Mouse (Mus musculus): ENCODE data around the gene B130006D01Rik.

The B130006D01Rik gene

DNA sequence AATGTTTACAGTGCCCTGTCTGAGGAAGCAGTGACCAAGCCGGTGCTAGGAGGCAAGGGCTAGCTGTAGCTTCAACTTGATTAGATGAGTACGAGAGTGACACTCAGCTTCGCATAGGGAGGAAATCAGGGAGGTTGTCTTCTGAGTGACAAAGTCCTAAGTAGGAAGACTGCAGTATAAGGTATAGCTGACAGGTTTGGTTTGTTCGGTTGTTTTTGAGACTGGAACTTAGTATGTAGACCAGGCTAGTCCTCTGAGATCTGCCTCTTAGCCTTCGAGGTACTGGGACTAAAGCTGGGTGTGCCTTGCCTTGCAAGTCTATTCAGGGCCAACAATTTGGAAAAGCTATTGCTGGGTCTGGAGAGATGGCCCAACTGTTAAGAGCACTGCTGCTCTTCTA lies at the start of gene B130006D01Rik:
Gene B130006D01Rik (plus strand): TSS at position 301 of the 400 bp plus-strand sequence.
- no peak for DNase-seq (ENCODE audit: low read depth, low spot score)

DNA sequence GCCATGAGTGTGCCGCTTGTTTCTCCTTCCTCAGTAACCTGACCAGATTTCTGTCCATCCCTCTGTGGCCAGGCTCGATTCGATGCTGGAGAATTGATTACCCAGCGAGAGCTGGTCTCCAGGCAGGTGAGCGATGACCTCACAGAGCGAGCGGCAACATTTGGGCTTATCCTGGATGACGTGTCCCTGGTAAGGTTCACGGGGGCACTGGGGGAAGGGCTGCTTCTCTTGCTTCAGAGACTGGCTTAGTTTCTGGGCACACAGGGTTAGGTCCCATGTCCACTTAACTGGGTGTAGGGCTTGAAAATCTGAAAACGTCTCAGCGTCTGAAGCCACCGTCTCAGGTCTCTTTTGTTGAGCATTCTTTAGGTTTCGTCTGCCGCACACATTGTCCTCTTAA lies 47.9 kb upstream of the B130006D01Rik start:
- no peak for DNase-seq (ENCODE audit: low read depth, low spot score)

DNA sequence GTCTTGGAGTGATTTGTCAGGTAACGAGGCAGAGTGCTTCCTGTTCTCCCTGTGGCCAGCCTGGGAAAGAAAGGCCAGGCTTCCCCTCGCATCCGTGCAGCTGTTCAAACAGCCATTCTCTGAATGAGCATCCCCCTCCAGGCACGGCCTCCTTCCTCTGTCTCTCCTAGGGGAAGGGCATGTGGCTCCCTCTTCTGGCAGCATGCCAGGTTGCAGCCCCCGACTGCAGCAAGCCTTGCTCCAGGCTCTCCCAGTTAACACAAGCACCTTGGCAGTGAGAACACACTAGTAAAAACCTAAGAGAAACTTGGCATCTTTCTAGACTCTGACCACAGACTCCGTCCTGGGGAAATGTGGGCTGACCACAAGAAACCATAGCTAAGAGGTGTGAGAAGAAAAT lies 47.1 kb upstream of the B130006D01Rik start:
- DNase-seq (ENCODE audit: low read depth, low spot score): peak; percentile 74

DNA sequence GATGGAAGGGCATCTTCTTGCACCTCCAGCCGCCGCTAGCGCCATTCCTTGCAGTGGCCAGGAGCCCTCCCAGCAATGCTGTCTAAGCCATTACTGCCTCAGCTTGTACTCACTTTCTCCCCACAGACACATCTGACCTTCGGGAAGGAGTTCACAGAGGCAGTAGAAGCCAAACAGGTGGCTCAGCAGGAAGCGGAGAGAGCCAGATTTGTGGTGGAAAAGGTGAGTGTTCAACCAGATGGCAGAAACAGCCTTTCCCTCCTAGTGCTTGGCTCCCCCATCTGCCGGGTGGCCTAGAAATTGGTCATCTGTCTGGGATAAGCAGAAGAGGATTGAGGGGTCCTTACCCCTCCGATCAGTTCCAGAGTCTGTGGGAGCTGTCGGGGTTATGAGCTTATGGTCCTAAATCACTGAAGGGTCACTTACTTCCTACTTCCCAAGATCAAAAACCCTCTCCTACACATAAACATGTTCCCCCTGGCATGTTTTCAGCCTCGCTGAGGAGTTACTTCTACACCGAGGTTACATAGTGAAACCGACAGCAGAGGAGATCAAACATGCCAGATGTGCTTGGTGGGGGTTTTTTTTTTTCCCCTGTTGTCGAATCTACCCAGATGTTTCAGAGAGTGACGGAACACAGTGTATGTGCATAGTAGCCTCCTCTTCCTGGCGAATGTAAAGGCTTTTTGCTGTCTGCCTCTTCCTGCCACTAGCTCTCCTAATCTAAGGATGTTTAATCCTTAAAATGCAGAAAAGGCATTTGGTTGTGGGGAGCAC lies 45.3 kb upstream of the B130006D01Rik start:
- DNase-seq (ENCODE audit: low read depth, low spot score): no peak

DNA sequence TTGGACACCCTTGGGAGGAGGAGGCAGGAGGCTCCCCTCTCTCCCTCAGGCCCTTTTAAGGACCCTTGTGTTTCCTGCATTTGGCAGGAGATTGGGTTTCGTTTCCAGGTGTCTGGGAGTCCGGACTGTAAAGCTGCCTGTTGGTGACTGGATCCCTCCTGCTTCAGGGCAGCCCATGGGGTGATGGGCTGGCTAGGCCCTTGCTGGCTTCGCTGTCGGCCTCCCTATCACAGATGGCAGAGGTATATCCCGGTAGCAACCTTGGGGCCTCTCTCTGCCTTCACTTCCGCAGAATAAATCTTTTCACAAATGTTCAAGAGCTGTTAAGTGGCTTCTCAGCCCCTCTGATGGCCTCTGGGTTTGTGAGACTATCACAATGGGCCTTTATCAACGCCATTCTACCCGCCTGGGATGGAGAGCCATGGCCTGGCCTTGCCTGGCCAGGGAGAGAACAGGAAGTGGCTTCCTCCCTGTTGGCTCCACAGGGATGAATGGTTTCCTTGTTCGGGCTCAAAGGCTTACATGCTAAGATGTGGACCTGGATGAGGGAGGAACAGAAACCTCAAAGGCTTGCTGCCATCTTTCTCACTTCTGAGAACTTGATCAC lies 41.3 kb upstream of the B130006D01Rik start:
- DNase-seq (ENCODE audit: low read depth, low spot score): no peak

DNA sequence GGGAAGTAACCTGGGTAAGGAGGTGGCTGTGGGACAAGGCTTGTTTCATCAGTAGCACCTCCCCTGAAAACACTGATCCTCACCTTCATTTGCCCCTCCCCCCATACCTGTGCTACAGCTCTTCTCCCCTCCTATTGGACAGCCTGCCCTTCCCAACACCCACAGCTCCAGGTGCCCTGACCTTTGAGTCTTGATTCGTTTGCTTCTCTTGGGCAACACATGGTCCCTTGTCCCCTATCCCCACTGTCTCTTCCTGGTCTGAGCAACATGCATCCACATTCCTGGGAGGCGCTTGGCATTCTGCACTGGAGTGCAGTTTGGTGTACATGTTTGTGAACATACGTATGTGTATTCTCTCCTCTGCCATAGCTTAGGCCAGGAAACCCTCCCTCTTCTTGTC lies 40.4 kb upstream of the B130006D01Rik start:
- no peak for DNase-seq (ENCODE audit: low read depth, low spot score)

DNA sequence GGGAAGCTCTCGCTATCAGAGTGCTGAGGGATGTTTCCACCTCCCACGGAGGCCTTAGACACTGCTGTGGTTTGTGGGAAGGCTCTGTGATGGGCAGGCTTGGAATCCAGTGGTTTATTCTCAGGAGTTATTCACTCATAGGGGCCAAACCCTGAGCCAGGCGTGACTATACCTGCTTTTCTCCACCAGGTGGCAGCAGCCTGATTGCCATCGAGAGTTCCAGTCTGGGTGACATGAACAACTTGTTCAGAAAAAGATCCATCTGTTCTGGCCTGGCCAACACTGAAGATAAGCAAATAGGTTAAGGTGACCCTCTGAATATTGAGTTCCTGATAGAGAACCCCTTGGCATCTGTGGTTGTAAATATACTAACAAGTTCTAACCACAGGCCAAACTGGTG lies 37.4 kb upstream of the B130006D01Rik start:
- DNase-seq (ENCODE audit: low read depth, low spot score): peak; percentile 83

DNA sequence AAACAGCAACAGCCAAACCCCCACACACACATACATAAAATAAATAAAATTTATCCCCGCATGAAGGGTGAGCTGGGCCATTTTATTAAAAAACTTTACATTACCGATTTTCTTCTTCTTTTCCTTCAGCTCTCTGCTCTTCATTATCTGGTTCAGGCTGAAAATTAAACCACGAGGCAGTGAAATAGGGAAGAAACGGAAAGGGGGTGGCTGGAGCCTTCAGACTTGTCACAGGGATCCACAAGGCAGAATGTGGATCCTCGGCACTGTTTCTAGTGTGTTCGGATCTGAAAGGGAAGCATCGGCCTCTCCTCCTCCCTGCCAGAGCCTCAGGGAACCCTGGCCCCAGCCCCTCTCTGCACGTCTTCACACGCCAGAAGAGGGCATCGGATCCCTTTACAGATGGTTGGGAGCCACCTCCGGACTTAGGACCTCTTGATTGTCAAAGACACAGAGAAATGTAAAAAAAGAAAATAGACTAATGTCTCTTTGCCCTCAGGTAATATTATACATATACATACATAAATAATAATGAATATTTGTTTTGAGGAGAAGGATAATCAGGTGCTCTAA lies 36.2 kb upstream of the B130006D01Rik start:
- no peak for DNase-seq (ENCODE audit: low read depth, low spot score)

DNA sequence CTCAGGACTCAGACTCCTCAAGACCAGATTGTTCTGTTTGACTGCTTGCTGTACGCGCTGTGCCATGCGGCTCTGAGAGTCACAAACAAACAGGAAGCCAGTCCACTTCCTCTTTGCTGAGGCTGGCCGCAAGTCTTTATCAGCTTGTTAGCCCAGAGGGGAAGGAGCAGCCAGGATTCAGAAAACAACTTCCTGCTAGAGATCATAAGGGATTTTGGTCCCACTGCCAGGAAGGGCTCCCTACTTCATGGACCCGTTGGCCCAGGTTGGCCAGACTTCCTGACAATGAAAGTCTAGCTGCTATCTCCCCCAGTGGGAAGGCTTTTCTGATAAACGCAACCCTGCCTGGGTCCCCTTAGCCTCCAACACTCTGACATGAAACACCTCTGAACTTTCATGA lies 34.9 kb upstream of the B130006D01Rik start:
- peak; percentile 61 for DNase-seq (ENCODE audit: low read depth, low spot score)

DNA sequence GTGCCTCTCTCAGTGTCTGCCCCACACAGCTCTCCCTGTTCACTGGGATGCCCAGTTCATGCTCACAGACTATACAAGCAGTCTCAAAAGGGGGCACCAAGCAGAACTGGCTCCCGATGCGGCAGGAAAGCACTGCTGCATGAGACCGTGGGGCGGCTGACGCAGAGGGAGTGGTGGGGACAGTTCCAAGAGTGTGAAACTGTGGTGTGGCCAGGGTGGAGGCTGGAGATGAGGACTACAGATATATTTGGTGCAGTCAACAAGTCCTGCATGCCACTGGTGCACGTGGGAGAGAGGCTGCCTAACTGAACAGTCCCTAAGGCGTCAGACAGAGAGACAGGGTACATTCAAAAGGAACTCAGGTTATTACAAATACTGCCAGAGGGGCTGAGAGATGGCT lies 34.4 kb upstream of the B130006D01Rik start:
- peak; percentile 27 for DNase-seq (ENCODE audit: low read depth, low spot score)

DNA sequence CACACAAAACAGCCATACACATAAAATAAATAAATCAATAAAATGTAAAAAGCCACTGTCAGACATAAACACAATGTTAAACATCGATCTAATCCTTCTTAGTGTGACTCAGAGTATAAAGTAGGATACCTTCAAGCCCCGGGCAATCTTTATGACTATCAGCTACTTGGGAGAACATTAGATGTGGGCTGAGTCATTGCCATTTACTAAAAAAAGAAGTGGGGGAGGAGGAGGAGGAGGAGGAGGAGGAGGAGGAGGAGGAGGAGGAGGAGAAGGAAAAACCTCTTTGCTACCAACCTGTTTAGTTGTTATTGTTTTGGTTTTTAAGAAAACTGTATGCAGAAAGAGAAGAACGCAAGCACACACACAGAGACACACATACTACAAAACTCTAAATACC lies 33.8 kb upstream of the B130006D01Rik start:
- no peak for DNase-seq (ENCODE audit: low read depth, low spot score)

DNA sequence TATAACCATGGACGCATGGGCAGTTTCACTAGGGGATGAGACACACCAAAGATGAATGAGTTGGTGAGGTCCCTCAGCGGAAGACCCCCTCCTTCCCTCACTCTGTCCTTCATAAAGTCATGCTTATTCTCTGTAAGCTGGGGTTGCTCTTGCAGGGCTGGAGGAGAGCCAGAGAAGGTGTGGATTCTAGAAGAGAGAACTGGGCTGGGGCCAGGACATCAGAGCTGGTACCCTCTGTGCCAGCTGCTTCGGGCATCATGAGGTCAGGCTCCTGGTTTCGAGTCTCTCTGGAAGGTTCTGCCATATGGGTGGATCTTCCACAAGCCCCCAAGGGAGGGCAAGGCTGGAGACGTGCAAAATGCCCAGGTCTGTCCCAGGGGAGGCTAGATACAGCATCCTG lies 24.8 kb upstream of the B130006D01Rik start:
- no peak for DNase-seq (ENCODE audit: low read depth, low spot score)

DNA sequence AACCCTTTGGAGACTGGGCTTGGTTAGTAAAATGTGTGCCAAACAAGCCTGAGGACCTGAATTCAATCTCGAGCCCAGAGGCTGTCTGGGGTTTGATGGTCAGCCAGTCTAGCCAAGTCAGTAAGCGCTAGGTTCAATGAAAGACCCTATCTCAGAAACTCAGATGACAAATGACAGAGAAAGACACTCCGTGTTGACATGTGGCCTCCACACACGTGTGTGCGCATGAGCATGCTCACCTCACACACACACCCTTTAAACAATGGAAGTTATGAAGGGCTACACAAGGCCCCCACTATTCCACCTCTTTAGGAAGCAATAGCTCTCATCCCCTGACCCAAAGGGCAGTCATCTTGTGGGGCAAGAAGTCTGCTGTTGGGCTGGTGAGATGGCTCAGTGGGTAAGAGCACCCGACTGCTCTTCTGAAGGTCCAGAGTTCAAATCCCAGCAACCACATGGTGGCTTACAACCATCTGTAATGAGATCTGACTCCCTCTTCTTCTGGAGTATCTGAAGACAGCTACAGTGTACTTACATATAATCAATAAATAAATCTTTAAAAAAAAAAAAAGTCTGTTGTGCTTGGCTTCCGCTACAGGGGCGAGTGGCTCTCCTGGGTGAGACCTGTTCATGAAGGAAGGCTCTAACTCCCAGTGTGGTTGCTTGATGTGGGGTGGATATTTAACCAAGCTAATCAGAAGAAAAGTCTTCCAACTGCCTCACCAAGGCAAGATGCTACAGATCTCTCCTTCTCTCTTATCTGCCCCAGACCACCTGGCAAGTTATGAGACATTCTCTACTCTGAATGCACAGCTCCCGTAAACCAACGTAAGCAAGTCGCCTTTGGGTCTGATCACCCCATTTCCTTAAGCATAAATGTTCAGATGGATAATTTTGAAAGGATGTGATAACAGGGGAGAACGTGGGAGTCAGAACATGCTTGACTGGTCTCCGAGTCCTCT lies 22.3 kb upstream of the B130006D01Rik start:
- no peak for DNase-seq (ENCODE audit: low read depth, low spot score)

DNA sequence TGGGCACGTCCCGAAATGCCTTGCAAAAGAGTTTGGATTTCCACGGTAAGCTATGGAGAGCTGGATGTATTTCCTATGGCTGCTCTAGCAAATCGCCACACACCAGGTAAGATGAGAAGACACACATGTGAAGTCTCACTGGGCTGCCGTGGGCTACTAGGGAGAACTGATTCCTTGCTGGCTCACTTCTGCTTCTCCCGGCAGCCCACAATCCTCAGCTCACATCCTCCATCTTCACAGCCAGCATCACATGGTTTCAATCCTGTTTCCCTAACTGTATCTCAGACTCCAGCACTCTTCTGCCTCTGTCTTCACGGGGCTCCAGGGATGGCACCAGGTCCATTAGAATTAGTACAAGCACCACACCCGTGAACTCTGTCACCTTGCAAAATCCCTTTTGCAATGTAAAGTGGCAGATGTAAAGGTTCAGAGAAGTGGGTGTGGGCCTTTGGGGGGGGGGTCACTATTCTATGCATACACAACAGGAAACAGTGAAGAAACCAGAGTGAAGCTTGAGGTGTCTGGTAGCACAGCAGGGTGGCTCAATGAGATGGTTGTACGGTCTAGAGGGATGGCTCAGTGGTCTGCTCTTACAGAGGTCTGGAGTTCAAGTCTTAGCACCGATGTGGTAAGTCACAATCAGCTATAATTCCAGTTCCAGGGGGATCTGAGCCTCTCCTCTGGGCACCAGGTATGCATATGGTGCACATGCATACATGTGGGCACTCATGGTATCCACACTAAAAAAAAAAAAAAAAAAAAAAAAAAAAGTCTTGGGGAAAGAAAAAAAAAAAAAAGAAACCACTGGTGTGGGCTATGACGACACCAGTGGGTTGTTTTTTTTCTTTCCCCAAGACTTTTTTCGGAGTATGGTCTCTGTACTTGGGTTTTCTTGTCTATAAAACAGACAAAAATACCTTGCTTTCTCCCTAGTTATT lies 19.1 kb upstream of the B130006D01Rik start:
- DNase-seq (ENCODE audit: low read depth, low spot score): no peak

DNA sequence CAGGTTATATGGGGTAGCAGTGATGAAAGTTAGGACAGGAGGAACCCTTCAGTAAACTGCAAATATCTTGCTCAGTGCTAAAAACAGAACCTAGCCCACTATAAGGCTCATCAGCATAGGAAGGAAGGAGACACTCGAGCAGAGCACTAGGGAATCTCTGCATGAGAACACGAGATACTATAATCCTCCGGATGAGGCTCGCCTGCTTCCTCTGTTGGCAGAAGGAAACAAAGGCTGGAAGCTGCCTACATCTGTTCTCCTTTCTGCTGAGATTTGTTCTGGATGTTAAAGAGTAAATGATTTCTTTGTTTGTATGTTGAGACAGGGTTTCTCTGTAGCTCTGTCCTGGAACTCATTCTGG lies 18.4 kb upstream of the B130006D01Rik start:
- DNase-seq (ENCODE audit: low read depth, low spot score): no peak

DNA sequence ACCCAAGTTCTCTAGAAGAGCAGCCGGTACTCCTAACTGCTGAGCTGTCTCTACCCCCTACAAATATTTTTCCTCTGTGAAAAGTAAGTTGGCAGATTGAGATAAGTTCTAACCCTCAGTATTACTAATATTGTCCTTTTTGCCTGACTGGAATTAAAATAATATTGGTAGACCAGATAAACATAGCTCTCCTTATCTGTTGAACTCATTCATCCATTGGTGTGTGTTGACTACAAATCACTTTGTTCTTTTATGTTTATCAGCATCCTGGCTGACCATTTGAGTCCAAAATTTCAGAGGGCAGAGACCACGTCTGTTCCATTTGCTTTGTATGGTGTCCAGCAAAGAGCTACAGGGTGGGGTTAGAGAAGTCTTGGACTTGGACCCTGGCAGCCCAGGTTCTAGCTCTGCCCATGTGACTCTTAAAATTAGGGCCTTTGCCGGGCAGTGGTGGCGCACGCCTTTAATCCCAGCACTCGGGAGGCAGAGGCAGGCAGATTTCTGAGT lies 13.8 kb upstream of the B130006D01Rik start:
- DNase-seq (ENCODE audit: low read depth, low spot score): no peak

DNA sequence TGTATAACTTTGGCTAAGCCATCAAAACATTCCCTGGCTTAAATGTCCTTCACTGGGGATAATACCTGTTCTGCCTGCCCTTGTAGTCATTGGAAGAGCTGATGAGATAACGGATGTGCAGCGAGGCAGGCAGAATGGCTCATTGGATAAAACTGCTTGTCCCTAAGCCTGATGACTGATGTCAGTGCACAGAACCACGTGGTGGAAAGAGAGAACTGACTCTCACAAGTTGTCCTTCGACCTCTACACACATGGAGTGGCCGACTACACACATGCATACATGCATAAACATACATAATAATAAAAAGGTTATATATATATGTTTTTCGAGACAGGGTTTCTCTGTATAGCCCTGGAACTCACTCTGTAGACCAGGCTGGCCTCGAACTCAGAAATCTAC lies 12.9 kb upstream of the B130006D01Rik start:
- DNase-seq (ENCODE audit: low read depth, low spot score): no peak

DNA sequence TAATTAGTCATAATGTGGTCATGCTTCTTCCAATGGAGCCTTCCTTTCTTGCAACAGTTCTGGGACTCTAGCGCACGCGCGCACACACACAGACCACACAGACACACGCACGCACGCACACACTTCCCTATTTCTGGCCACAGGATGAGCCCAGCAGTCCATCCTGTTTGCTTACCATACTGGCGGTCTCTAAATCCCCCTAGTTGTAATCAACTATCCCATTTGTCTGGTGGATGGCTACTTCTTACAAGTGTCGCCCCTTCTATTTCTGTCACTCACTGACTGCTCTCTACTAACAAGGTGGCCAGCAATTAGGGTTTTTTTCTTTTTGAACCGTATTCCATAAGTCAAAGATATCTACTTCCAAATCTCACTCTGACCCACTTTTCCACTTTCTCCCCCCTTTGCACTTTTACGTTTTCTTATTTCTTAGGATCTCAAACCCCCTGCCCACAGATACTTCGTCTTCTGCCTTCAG lies 11.3 kb upstream of the B130006D01Rik start:
- no peak for DNase-seq (ENCODE audit: low read depth, low spot score)

DNA sequence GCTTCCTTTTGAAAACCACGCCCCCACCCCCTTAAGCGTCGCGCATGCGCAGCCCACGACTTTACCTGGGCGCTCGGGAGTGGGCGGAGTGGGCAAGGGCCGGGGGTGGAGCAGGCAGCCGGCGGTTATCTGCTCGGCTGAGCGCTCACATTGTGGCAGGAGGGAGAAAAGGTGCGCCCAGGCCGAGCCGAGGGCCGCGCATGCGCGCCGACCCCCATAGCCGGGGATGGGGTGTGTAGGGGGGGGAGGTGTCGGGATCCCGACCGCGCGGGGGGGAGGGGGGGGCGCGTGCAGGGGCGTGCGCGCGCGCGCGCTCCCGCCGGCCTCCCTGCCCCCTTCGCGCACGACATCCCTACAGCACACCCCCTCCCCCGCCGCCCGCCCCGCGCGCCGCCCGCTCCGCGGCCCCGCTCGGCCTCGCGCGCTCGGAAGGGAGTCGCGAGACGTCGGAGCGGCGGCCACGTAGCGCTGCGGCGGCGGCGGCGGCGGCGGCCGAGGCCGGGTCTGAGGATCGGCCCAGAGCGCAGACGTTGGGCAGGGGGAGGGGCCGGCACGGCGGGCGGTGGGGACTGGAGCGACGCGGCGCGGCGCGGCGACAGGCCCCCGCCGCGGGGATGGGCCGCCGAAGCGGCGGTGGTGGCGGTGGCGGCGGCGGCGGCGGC lies 10.7 kb upstream of the B130006D01Rik start, which contains the start of gene Zfp652:
Gene Zfp652 (plus strand): TSS at position 111 of the 662 bp plus-strand sequence.
- peak; percentile 97 for DNase-seq (ENCODE audit: low read depth, low spot score)

Data from CD4-positive, CD25-positive, alpha-beta regulatory T cell, adult 2 months (primary cell).